ENCODE assay signal across 22 mouse cellular contexts in the genomic region with DNA sequence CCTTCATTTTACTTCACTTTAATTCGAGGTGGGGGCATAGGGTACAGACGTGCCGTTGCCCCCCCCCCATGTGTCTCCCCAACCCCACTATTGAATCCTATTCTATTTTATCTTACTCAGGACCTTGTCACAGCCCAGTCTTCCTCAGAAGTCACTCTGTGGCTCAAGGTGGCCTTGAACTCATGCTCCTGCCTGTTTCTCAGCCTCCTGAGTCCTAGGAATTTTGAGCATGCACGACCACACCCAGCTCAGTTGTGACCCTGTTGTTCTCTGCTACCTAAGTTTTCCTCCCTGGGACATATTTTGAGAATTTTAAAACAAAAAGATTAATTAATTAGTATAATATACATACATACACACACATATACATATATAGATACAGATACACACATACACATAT. TPM values are rescaled to one million over a fixed set of nuclear protein-coding genes. Genes with fewer than 3 reads are reported as not detected.
DNase-seq lines count a peak whose midpoint lies in the region.
"Had no signal": no experiment of that assay in that cellular context is flagged by ENCODE, and none has a peak within 500 bp of the region (broad histone marks: within the 10 kb centered on the region; RNA-seq: fewer than 3 reads in every experiment).

No protein-coding gene starts in this region.

- DNase-seq in ES-CJ7 (ENCODE audit: low read depth, low spot score), result peak; percentile 73
- DNase-seq in R1 (ENCODE audit: low read depth, low spot score), result peak; percentile 86
- DNase-seq in ZHBTc4 (ENCODE audit: low read depth, low spot score), result peak; percentile 73
- no peak for DNase-seq in kidney, postnatal 14 days
- DNase-seq in gastrocnemius, adult 8-10 months (ENCODE audit: low spot score in 2 of 2), result no peak
- no peak for DNase-seq in cerebellum, postnatal 14 days
- DNase-seq: adrenal gland, adult 2 months; adrenal gland, adult 8-10 months; adrenal gland, postnatal 10 days; adrenal gland, postnatal 14 days; adrenal gland, postnatal 25 days; adrenal gland, postnatal 36 days; B cell, adult 2 months; cerebellum, adult 11 months; cerebellum, adult 11-12 months; cerebellum, adult 18-20 months; cerebellum, adult 2 months; cerebellum, adult 8-10 months; cerebellum, adult 9-10 months had no signal

RNA-seq across cellular contexts. Expression of gene Srrm3, which starts 3.0 kb away (rescaled TPM):
- total RNA-seq in gastrocnemius, adult 8-10 months (2022), result not detected
- total RNA-seq: CH12.LX, MEL had no signal

RNA-seq across cellular contexts. Expression of gene Mdh2, which starts 25.4 kb away (rescaled TPM):
- total RNA-seq in gastrocnemius, adult 8-10 months (2022), result 100 to 1,000 TPM; 825 to 986 (median 954) TPM

RNA-seq across cellular contexts. Expression of gene Styxl1, which starts 25.5 kb away (rescaled TPM):
- total RNA-seq in gastrocnemius, adult 8-10 months (2022), result not detected
- total RNA-seq: CH12.LX, ES-E14, MEL had no signal

RNA-seq across cellular contexts. Expression of gene Tmem120a, which starts 59.4 kb away (rescaled TPM):
- 10 to 100 TPM in 1 of 4 experiments, 1 to 10 TPM in 3; 7.9 to 12.3 (median 8.9) TPM for total RNA-seq in gastrocnemius, adult 8-10 months (2022)

Comparison
In these comparisons a context has a peak if more than half of its experiments do, and no peak if none do; other contexts are left out.
1. DNase-seq: peak in ES-CJ7 (single experiment), R1 (single experiment) and ZHBTc4 (single experiment); none in kidney, postnatal 14 days (single experiment), gastrocnemius, adult 8-10 months (0 of 2) and cerebellum, postnatal 14 days (0 of 2).